Mouse (Mus musculus): Measurements from ENCODE around the gene Clec10a. TPM values are rescaled to one million over a fixed set of nuclear protein-coding genes. Genes with fewer than 3 reads are reported as not detected.

Clec10a gene
- polyA plus RNA-seq, 1 experiment from 2014 or later: 0.78 TPM

DNA sequence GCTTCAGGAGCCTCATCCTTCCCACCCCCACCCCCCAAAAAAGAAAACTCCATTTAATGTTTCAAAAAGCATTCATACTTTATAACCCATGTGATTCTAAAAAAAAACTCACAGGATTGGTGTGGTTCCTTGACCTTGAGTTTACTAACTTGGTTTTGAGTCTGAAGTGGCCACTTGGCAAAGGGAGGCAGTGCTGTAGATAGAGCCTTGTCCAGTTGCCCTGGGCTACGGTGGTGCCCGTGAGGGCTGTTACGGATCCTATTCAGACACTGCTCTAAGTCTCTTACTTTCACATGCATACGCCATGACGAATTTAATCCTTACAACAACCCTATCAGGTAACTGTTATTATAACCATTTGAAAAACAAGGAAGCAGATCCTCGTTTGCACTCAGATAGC is 56.0 kb downstream of the Clec10a start:
- Histone ChIP-seq H3K4me1 (replicated peaks; ENCODE audit: control insufficient read depth, insufficient read depth, low read length) (peaks cover 16% of the 10 kb centered on the region), H3K9ac (no peak overlapping the region), H3K36me3 (replicated peaks; ENCODE audit: control insufficient read depth, insufficient read depth) (peaks cover 6% of the 10 kb centered on the region), H3K27me3 (ENCODE audit: control insufficient read depth, insufficient read depth, low read length) (peaks cover 46% of the 10 kb centered on the region), H3K4me2 (replicated peaks) (no peak overlapping the region), H3K4me3 (replicated peaks; ENCODE audit: low read length) (no peak overlapping the region), H3K27ac (no peak overlapping the region), H3K9me3 (ENCODE audit: control insufficient read depth, low read length) (no peaks in the 10 kb centered on the region)
- WGBS: 80% methylated on average over 6 of the region's 6 CpGs
- ATAC-seq (ENCODE audit: low FRiP score) (no peak), DNase-seq (ENCODE audit: low spot score) (no peak)

DNA sequence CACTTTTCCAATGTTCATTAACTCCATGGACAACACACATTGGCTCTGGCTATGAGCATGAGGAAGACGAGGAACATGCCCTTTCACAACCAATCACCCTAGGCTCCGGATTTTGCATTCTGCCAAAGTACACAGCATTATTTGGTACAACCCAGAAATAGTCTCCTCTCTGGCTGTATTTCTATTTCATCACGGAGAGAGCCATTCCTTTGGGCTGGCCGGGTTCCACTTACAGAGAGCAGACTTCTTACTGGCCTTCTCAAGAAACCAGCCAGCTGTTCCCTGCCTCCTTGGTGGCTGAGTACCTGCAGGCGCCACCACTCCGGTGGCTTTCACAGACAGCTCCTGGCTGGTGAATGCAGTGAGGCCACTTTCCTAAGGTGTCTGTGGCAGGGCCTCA is 56.4 kb downstream of the Clec10a start, which contains the start of gene Slc16a11:
Gene Slc16a11, plus strand, starts transcription at position 330 of the 400 bp plus-strand sequence.
- Histone ChIP-seq H3K9ac (peak within 1 kb of the TSS; percentile 39), H3K27ac (no peak within 1 kb of the TSS), H3K4me1 (replicated peaks; ENCODE audit: control insufficient read depth, insufficient read depth, low read length) (peaks cover 16% of the 10 kb centered on the region), H3K27me3 (ENCODE audit: control insufficient read depth, insufficient read depth, low read length) (peaks cover 48% of the 10 kb centered on the region), H3K36me3 (replicated peaks; ENCODE audit: control insufficient read depth, insufficient read depth) (peaks cover 11% of the 10 kb centered on the region), H3K4me3 (replicated peaks; ENCODE audit: low read length) (peak within 1 kb of the TSS; percentile 32), H3K9me3 (ENCODE audit: control insufficient read depth, low read length) (no peaks in the 10 kb centered on the region), H3K4me2 (replicated peaks) (peak within 1 kb of the TSS; percentile 79)
- ATAC-seq (ENCODE audit: low FRiP score) (no peak), DNase-seq (ENCODE audit: low spot score) (no peak)
- 66% methylated on average over 6 of the region's 6 CpGs for WGBS

DNA sequence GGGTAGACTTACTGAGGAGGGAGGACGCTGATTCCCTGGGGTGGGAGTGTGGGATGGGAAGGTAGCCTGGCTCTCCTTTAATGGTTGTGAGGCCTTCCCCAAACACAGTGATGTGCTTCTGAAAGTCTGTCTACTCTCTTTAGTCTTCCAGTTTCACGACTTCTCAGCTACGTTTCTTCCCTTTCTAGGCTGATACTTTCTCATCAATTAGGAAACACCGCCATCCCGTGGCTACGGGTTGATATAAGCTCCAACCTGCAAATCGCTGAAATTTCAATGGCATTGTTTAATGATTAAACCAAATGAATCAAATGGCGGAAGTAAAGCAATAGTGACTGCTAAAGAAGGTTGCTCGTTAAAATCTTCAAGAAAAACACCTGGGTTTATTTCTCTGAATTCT is 56.9 kb downstream of the Clec10a start:
- Histone ChIP-seq H3K27me3 (ENCODE audit: control insufficient read depth, insufficient read depth, low read length) (peaks cover 48% of the 10 kb centered on the region), H3K36me3 (replicated peaks; ENCODE audit: control insufficient read depth, insufficient read depth) (peaks cover 15% of the 10 kb centered on the region), H3K4me2 (replicated peaks) (peak overlapping the region; percentile 79; the same call in 1 of the 2 replicates), H3K9me3 (ENCODE audit: control insufficient read depth, low read length) (no peaks in the 10 kb centered on the region), H3K4me1 (replicated peaks; ENCODE audit: control insufficient read depth, insufficient read depth, low read length) (peaks cover 16% of the 10 kb centered on the region), H3K4me3 (replicated peaks; ENCODE audit: low read length) (no peak overlapping the region), H3K27ac (no peak overlapping the region), H3K9ac (no peak overlapping the region)
- WGBS: 10% methylated on average over 9 of the region's 9 CpGs
- DNase-seq (ENCODE audit: low spot score) (peak; percentile 83), ATAC-seq (ENCODE audit: low FRiP score) (no peak)

DNA sequence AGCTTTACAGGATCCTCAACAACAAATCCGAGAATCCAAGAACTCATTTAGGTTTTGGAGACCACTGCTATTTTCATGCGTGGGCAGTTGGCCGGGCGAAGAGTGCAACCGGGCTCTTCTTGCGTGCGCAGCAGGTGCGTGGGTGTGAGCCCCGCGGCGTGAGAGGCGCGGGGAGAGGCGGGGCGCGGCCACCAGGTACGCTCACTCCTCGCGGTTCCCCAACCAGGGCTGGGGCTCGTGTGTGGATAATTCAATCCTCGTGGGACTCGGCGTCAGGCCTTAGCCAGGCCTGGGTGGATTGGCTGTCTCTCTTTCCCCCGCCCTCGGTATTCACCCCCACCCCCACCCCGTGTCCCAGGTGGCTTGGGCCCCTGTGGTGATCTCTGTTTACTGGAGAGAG is 57.7 kb downstream of the Clec10a start:
- H3K9ac ChIP-seq: peak overlapping the region; percentile 39
- ATAC-seq (ENCODE audit: low FRiP score) (no peak; the same call in 1 of the 2 replicates), DNase-seq (ENCODE audit: low spot score) (no peak)
- peaks cover 48% of the 10 kb centered on the region for H3K27me3 ChIP-seq (ENCODE audit: control insufficient read depth, insufficient read depth, low read length)
- peaks cover 20% of the 10 kb centered on the region for H3K4me1 ChIP-seq (replicated peaks; ENCODE audit: control insufficient read depth, insufficient read depth, low read length)
- WGBS: 5% methylated on average over 25 of the region's 26 CpGs
- H3K27ac ChIP-seq: no peak overlapping the region
- peak overlapping the region; percentile 32 for H3K4me3 ChIP-seq (replicated peaks; ENCODE audit: low read length)
- H3K36me3 ChIP-seq (replicated peaks; ENCODE audit: control insufficient read depth, insufficient read depth): peaks cover 16% of the 10 kb centered on the region
- H3K4me2 ChIP-seq (replicated peaks): peak overlapping the region; percentile 79
- no peaks in the 10 kb centered on the region for H3K9me3 ChIP-seq (ENCODE audit: control insufficient read depth, low read length)

DNA sequence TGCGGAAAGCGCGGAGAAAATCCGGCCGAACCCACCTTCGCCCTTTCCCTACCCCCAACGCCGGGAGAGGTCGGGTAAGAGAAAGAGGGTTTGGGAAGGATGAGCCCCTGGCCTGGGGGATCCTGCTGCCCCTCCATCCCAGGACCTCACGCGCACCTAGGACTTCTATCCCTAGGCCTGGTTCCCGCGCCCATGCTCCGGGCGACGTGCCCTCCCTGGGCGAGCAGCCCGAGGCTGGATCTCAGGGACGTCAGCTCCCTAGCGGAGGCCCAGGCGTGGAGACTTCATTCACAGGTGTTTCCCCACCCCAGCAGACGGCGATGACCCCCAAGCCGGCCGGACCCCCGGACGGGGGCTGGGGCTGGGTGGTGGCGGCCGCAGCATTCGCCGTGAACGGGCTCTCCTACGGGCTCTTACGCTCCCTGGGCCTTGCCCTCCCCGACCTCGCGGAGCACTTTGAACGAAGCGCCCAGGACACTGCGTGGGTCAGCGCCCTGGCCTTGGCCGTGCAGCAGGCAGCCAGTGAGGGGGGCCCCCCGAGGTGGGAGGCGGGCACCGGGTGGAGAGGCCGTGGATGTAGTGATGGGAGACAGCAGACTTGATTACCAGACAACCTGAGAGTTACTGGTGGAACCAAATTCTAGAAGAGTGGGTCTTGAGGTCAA is 58.3 kb downstream of the Clec10a start:
- H3K9me3 ChIP-seq (ENCODE audit: control insufficient read depth, low read length): no peaks in the 10 kb centered on the region
- WGBS: under 1% methylated on average over 45 of the region's 46 CpGs
- H3K9ac ChIP-seq: peak overlapping the region; percentile 39
- H3K4me3 ChIP-seq (replicated peaks; ENCODE audit: low read length): peak overlapping the region; percentile 32
- peaks cover 26% of the 10 kb centered on the region for H3K4me1 ChIP-seq (replicated peaks; ENCODE audit: control insufficient read depth, insufficient read depth, low read length)
- H3K27me3 ChIP-seq (ENCODE audit: control insufficient read depth, insufficient read depth, low read length): peaks cover 48% of the 10 kb centered on the region
- ATAC-seq (ENCODE audit: low FRiP score) (peak; percentile 31), DNase-seq (ENCODE audit: low spot score) (no peak)
- no peak overlapping the region for H3K27ac ChIP-seq
- H3K4me2 ChIP-seq (replicated peaks): peak overlapping the region; percentile 79
- peaks cover 16% of the 10 kb centered on the region for H3K36me3 ChIP-seq (replicated peaks; ENCODE audit: control insufficient read depth, insufficient read depth)

GRCm38 (mm10) chr11:70214856-70215209 is 58.8 kb downstream of the Clec10a start:
- ATAC-seq (ENCODE audit: low FRiP score) (peak; percentile 18; the same call in 1 of the 2 replicates), DNase-seq (ENCODE audit: low spot score) (no peak)
- Histone ChIP-seq H3K9ac (0 out of 2 replicates have a peak overlapping the region, but pooled peaks have one; percentile 39), H3K4me1 (replicated peaks; ENCODE audit: control insufficient read depth, insufficient read depth, low read length) (peaks cover 31% of the 10 kb centered on the region), H3K36me3 (replicated peaks; ENCODE audit: control insufficient read depth, insufficient read depth) (peaks cover 16% of the 10 kb centered on the region), H3K27me3 (ENCODE audit: control insufficient read depth, insufficient read depth, low read length) (peaks cover 48% of the 10 kb centered on the region), H3K4me3 (replicated peaks; ENCODE audit: low read length) (peak overlapping the region; percentile 32), H3K4me2 (replicated peaks) (peak overlapping the region; percentile 79), H3K9me3 (ENCODE audit: control insufficient read depth, low read length) (no peaks in the 10 kb centered on the region), H3K27ac (no peak overlapping the region)
- 4% methylated on average over 18 of the region's 18 CpGs for WGBS

- peaks cover 36% of the 10 kb centered on the region for H3K4me1 ChIP-seq (replicated peaks; ENCODE audit: control insufficient read depth, insufficient read depth, low read length)
- 0 out of 2 replicates have a peak overlapping the region, but pooled peaks have one; percentile 32 for H3K4me3 ChIP-seq (replicated peaks; ENCODE audit: low read length)
- no peak overlapping the region for H3K27ac ChIP-seq
- WGBS: 10% methylated on average over 22 of the region's 22 CpGs
- H3K27me3 ChIP-seq (ENCODE audit: control insufficient read depth, insufficient read depth, low read length): peaks cover 48% of the 10 kb centered on the region
- DNase-seq (ENCODE audit: low spot score) (no peak), ATAC-seq (ENCODE audit: low FRiP score) (no peak)
- peak overlapping the region; percentile 79; the same call in 1 of the 2 replicates for H3K4me2 ChIP-seq (replicated peaks)
- no peak overlapping the region for H3K9ac ChIP-seq
- peaks cover 16% of the 10 kb centered on the region for H3K36me3 ChIP-seq (replicated peaks; ENCODE audit: control insufficient read depth, insufficient read depth)
- H3K9me3 ChIP-seq (ENCODE audit: control insufficient read depth, low read length): no peaks in the 10 kb centered on the region
Observed at GRCm38 (mm10) chr11:70215301-70215700, 59.3 kb downstream of the Clec10a start.

- H3K9ac ChIP-seq: no peak overlapping the region
- no peaks in the 10 kb centered on the region for H3K9me3 ChIP-seq (ENCODE audit: control insufficient read depth, low read length)
Observed at GRCm38 (mm10) chr11:70216103-70216502, 60.1 kb downstream of the Clec10a start.

DNA sequence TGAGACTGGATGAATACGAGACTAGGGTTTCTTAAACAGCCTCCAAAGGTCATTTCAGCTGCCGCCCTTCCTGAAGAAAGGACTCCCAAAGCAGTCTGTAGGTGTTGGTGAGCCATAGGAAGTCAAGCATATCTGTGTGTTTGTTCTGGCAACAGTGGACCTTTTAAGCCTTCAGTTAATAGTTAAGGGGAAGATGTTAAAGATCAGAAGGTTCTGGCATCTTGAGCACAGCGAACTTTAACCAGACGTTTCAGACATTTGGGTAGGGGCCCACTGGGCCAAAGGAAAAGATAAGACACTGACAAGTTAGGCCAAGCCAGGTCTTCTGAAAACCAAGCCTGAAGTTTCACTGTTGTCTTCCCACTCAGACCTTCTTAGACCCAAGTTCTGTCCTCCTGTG is 62.0 kb downstream of the Clec10a start:
- Histone ChIP-seq H3K9ac (no peak overlapping the region), H3K4me3 (replicated peaks; ENCODE audit: low read length) (no peak overlapping the region), H3K27ac (no peak overlapping the region), H3K4me2 (replicated peaks) (no peak overlapping the region), H3K27me3 (ENCODE audit: control insufficient read depth, insufficient read depth, low read length) (peaks cover 39% of the 10 kb centered on the region), H3K4me1 (replicated peaks; ENCODE audit: control insufficient read depth, insufficient read depth, low read length) (peaks cover 44% of the 10 kb centered on the region), H3K9me3 (ENCODE audit: control insufficient read depth, low read length) (no peaks in the 10 kb centered on the region), H3K36me3 (replicated peaks; ENCODE audit: control insufficient read depth, insufficient read depth) (peaks cover 16% of the 10 kb centered on the region)
- no peak for ATAC-seq (ENCODE audit: low FRiP score)
- WGBS: 90% methylated on average over 4 of the region's 4 CpGs
- no peak for DNase-seq (ENCODE audit: low spot score)

More at GRCm38 (mm10) chr11:70216103-70216502, 60.1 kb downstream of the Clec10a start:
- Histone ChIP-seq H3K4me3 (replicated peaks; ENCODE audit: low read length) (no peak overlapping the region), H3K36me3 (replicated peaks; ENCODE audit: control insufficient read depth, insufficient read depth) (peaks cover 16% of the 10 kb centered on the region), H3K4me1 (replicated peaks; ENCODE audit: control insufficient read depth, insufficient read depth, low read length) (peaks cover 36% of the 10 kb centered on the region), H3K4me2 (replicated peaks) (no peak overlapping the region), H3K27ac (no peak overlapping the region), H3K27me3 (ENCODE audit: control insufficient read depth, insufficient read depth, low read length) (peaks cover 48% of the 10 kb centered on the region)
- WGBS: 70% methylated on average over 3 of the region's 3 CpGs
- no peak for ATAC-seq (ENCODE audit: low FRiP score)
- no peak for DNase-seq (ENCODE audit: low spot score)

Data from hindbrain, embryonic 14.5 days (tissue).